25 mouse cellular contexts compared by ENCODE assay signal in genomic region chr5:120080027-120080426, GRCm38 (mm10).
"Had no signal": no experiment of that assay in that cellular context is flagged by ENCODE, and none has a peak within 500 bp of the region (broad histone marks: within the 10 kb centered on the region; RNA-seq: fewer than 3 reads in every experiment).

No protein-coding gene starts in this region.

- H3K4me3 ChIP-seq: layer of hippocampus, adult 2 months; left cerebral cortex, adult 2 months; limb, embryonic 12.5 days; limb, embryonic 15.5 days; midbrain, embryonic 12.5 days; midbrain, embryonic 15.5 days; neural tube, embryonic 12.5 days; neural tube, embryonic 15.5 days had no signal

- H3K4me1 ChIP-seq: limb, embryonic 12.5 days; limb, embryonic 15.5 days; midbrain, embryonic 12.5 days; midbrain, embryonic 15.5 days; neural tube, embryonic 12.5 days; neural tube, embryonic 15.5 days had no signal

- H3K4me2 ChIP-seq: limb, embryonic 12.5 days; limb, embryonic 15.5 days; liver, embryonic 11.5 days; lung, embryonic 14.5 days; midbrain, embryonic 12.5 days; midbrain, embryonic 15.5 days; neural tube, embryonic 12.5 days; neural tube, embryonic 15.5 days had no signal

- H3K9me3 ChIP-seq: limb, embryonic 12.5 days; limb, embryonic 15.5 days; midbrain, embryonic 12.5 days; midbrain, embryonic 15.5 days; neural tube, embryonic 12.5 days; neural tube, embryonic 15.5 days had no signal

- ATAC-seq: liver, postnatal 0 days; lung, postnatal 0 days; midbrain, embryonic 15.5 days had no signal

- H3K27me3 ChIP-seq: midbrain, embryonic 12.5 days; neural tube, embryonic 12.5 days had no signal

- H3K27ac ChIP-seq: kidney, postnatal 0 days; layer of hippocampus, adult 2 months; left cerebral cortex, adult 2 months; limb, embryonic 12.5 days; limb, embryonic 15.5 days; liver, embryonic 14.5 days; macrophage; midbrain, embryonic 12.5 days; midbrain, embryonic 15.5 days; neural tube, embryonic 12.5 days; neural tube, embryonic 15.5 days; stomach, postnatal 0 days had no signal

- H3K36me3 ChIP-seq: limb, embryonic 12.5 days; limb, embryonic 15.5 days; midbrain, embryonic 12.5 days; midbrain, embryonic 15.5 days; neural tube, embryonic 12.5 days; neural tube, embryonic 15.5 days had no signal

- H3K9ac ChIP-seq: limb, embryonic 12.5 days; limb, embryonic 15.5 days; liver, embryonic 14.5 days; liver, postnatal 0 days; lung, embryonic 14.5 days; midbrain, embryonic 12.5 days; midbrain, embryonic 15.5 days; neural tube, embryonic 12.5 days; neural tube, embryonic 15.5 days had no signal

- DNase-seq: kidney, postnatal 25 days; layer of hippocampus, adult 9-11 months; left cerebral cortex, postnatal 4 days; liver, postnatal 0 days; lung, embryonic 14.5 days; right cerebral cortex, adult 18-20 months; right cerebral cortex, postnatal 14 days; right cerebral cortex, postnatal 4 days; thymus, adult 2 months; thymus, postnatal 14 days; thymus, postnatal 4 days had no signal
